In genomic region chr17:37050876-37051275, GRCm38 (mm10) we compare ENCODE assay signal across 9 mouse cellular contexts. TPM values are rescaled to one million over a fixed set of nuclear protein-coding genes. Genes with fewer than 3 reads are reported as not detected.
DNase-seq lines count a peak whose midpoint lies in the region; ATAC-seq and TF ChIP-seq lines count a peak whose summit lies in the region.
"Had no signal": no experiment of that assay in that cellular context is flagged by ENCODE, and none has a peak within 500 bp of the region (broad histone marks: within the 10 kb centered on the region; RNA-seq: fewer than 3 reads in every experiment).

No protein-coding gene starts in this region.

- peak overlapping the region; percentile 36 for H3K9ac ChIP-seq in intestine, embryonic 14.5 days (ENCODE audit: low read length)
- peak overlapping the region; percentile 98 for H3K9ac ChIP-seq in midbrain, embryonic 16.5 days (ENCODE audit: low read depth, low read length)

- H3K27me3 ChIP-seq in intestine, embryonic 14.5 days (replicated peaks; ENCODE audit: control insufficient read depth, insufficient read depth, low read length): no peaks in the 10 kb centered on the region
- H3K27me3 ChIP-seq in midbrain, embryonic 16.5 days (ENCODE audit: control insufficient read depth, insufficient read depth, low read depth, low read length): no peaks in the 10 kb centered on the region
- H3K27me3 ChIP-seq: CH12.LX had no signal

- WGBS in intestine, embryonic 14.5 days: 9% methylated on average over 27 of the region's 27 CpGs
- WGBS in midbrain, embryonic 16.5 days: 2% methylated on average over 27 of the region's 27 CpGs

- peak overlapping the region; percentile 69 for H3K4me2 ChIP-seq in intestine, embryonic 14.5 days (ENCODE audit: low read length)
- peak overlapping the region; percentile 68 for H3K4me2 ChIP-seq in midbrain, embryonic 16.5 days (ENCODE audit: low read length)

- no peaks in the 10 kb centered on the region for H3K9me3 ChIP-seq in intestine, embryonic 14.5 days (ENCODE audit: control insufficient read depth, low read length)
- H3K9me3 ChIP-seq in midbrain, embryonic 16.5 days (replicated peaks; ENCODE audit: control insufficient read depth, low read length, poor library complexity, severe bottlenecking): no peaks in the 10 kb centered on the region

- peak overlapping the region; percentile 78 for H3K4me3 ChIP-seq in gastrocnemius, adult 2 months
- peak overlapping the region; percentile 56 for H3K4me3 ChIP-seq in intestine, embryonic 14.5 days (ENCODE audit: low read depth, low read length)
- H3K4me3 ChIP-seq in midbrain, embryonic 16.5 days (ENCODE audit: low read depth, low read length): peak overlapping the region; percentile 90

- ATAC-seq in intestine, embryonic 14.5 days (replicated peaks; ENCODE audit: low FRiP score, low TSS enrichment, low read depth): peak; percentile 10; the same call in 1 of the 2 replicates
- ATAC-seq in midbrain, embryonic 16.5 days: peak; percentile 16
- ATAC-seq in cerebellum, adult (ENCODE audit: insufficient number of reproducible peaks, low FRiP score, low TSS enrichment): no peak

- intact Hi-C loops in gastrocnemius, adult 2 months (cut with DNase I): loop anchor here (5.0 kb wide), 1 partner anchor 89 kb away; no protein-coding TSS in a partner anchor

- peak overlapping the region; percentile 72 for H3K27ac ChIP-seq in gastrocnemius, adult 2 months
- H3K27ac ChIP-seq in intestine, embryonic 14.5 days (ENCODE audit: low read depth): no peak overlapping the region
- H3K27ac ChIP-seq in midbrain, embryonic 16.5 days (ENCODE audit: low read length): peak overlapping the region; percentile 90

- H3K4me1 ChIP-seq in intestine, embryonic 14.5 days (replicated peaks; ENCODE audit: control insufficient read depth, insufficient read depth, low read length): peaks cover 15% of the 10 kb centered on the region
- peaks cover 45% of the 10 kb centered on the region for H3K4me1 ChIP-seq in midbrain, embryonic 16.5 days (ENCODE audit: control insufficient read depth, insufficient read depth, low read length)

- no peak for TF ChIP-seq CTCF in gastrocnemius, adult 2 months (IDR thresholded peaks at IDR 0.05)

- no peak for DNase-seq in gastrocnemius, adult 2 months
- DNase-seq in gastrocnemius, postnatal 25 days: no peak
- DNase-seq in right cerebral cortex, postnatal 10 days (ENCODE audit: low spot score in 2 of 2): peak; percentile 55 to 66
- no peak for DNase-seq in right cerebral cortex, postnatal 25 days
- peak; percentile 63 for DNase-seq in intestine, embryonic 14.5 days (ENCODE audit: low spot score)
- DNase-seq in urinary bladder, postnatal 10 days (ENCODE audit: low spot score): no peak

- peaks cover 23% of the 10 kb centered on the region for H3K36me3 ChIP-seq in intestine, embryonic 14.5 days (ENCODE audit: control insufficient read depth, insufficient read depth, low read length)
- peaks cover 11% of the 10 kb centered on the region for H3K36me3 ChIP-seq in midbrain, embryonic 16.5 days (ENCODE audit: control insufficient read depth, insufficient read depth, low read length)

RNA-seq across cellular contexts. Expression of gene Gabbr1, which starts 5.1 kb away (rescaled TPM):
- 1 to 10 TPM; 8.5 to 9.1 TPM for total RNA-seq in gastrocnemius, adult 2 months (2021)
- 10 to 100 TPM in 1 of 2 experiments, 1 to 10 TPM in 1; 8.8 to 11.0 TPM for total RNA-seq in gastrocnemius, postnatal 25 days (2021)
- 12.6 and 13.7 TPM in 2 replicates for polyA plus RNA-seq in intestine, embryonic 14.5 days (2014; fragmentation: Nextera tagmentation; extraction: Ambion mirVana)
- 81.7 and 94.9 TPM in 2 replicates for polyA plus RNA-seq in midbrain, embryonic 16.5 days (2015; fragmentation: Nextera tagmentation; extraction: Ambion mirVana)

RNA-seq across cellular contexts. Expression of gene Mog, which starts 27.7 kb away (rescaled TPM):
- not detected for total RNA-seq in gastrocnemius, adult 2 months (2021)
- not detected for total RNA-seq in gastrocnemius, postnatal 25 days (2021)
- polyA plus RNA-seq in intestine, embryonic 14.5 days (2014; fragmentation: Nextera tagmentation; extraction: Ambion mirVana): 0.14 and 0.24 TPM in 2 replicates
- polyA plus RNA-seq in midbrain, embryonic 16.5 days (2015; fragmentation: Nextera tagmentation; extraction: Ambion mirVana): 2.0 and 3.2 TPM in 2 replicates
- total RNA-seq: CH12.LX had no signal

RNA-seq across cellular contexts. Expression of gene Olfr90, which starts 37.4 kb away (rescaled TPM):
- total RNA-seq in gastrocnemius, adult 2 months (2021): not detected
- not detected for total RNA-seq in gastrocnemius, postnatal 25 days (2021)
- polyA plus RNA-seq in intestine, embryonic 14.5 days (2014; fragmentation: Nextera tagmentation; extraction: Ambion mirVana): 0.07 TPM in 1 of 2 replicates, not detected in the other
- not detected in 2 replicates for polyA plus RNA-seq in midbrain, embryonic 16.5 days (2015; fragmentation: Nextera tagmentation; extraction: Ambion mirVana)
- total RNA-seq: CH12.LX had no signal

RNA-seq across cellular contexts. Expression of gene Olfr91, which starts 47.2 kb away (rescaled TPM):
- total RNA-seq in gastrocnemius, adult 2 months (2021): not detected
- total RNA-seq in gastrocnemius, postnatal 25 days (2021): not detected
- polyA plus RNA-seq in intestine, embryonic 14.5 days (2014; fragmentation: Nextera tagmentation; extraction: Ambion mirVana): not detected in 2 replicates
- polyA plus RNA-seq in midbrain, embryonic 16.5 days (2015; fragmentation: Nextera tagmentation; extraction: Ambion mirVana): not detected in 2 replicates
- total RNA-seq: CH12.LX had no signal

RNA-seq across cellular contexts. Expression of gene Zfp57, which starts 49.9 kb away (rescaled TPM):
- 1 to 10 TPM in 1 of 2 experiments, under 1 TPM in 1; 0.23 to 1.3 TPM for total RNA-seq in gastrocnemius, adult 2 months (2021)
- under 1 TPM; 0.78 to 0.82 TPM for total RNA-seq in gastrocnemius, postnatal 25 days (2021)
- polyA plus RNA-seq in intestine, embryonic 14.5 days (2014; fragmentation: Nextera tagmentation; extraction: Ambion mirVana): 78.3 and 85.0 TPM in 2 replicates
- polyA plus RNA-seq in midbrain, embryonic 16.5 days (2015; fragmentation: Nextera tagmentation; extraction: Ambion mirVana): 280 and 312 TPM in 2 replicates
- total RNA-seq: CH12.LX had no signal

Comparison
In these comparisons a context has a peak if more than half of its experiments do, and no peak if none do; other contexts are left out.
1. DNase-seq: peak in right cerebral cortex, postnatal 10 days (2 of 2) and intestine, embryonic 14.5 days (single experiment); none in gastrocnemius, adult 2 months (single experiment), gastrocnemius, postnatal 25 days (single experiment), right cerebral cortex, postnatal 25 days (single experiment) and urinary bladder, postnatal 10 days (single experiment).
2. Peak in every context shown above with its lines, with median percentiles within 50 percentile points of each other: H3K4me3 ChIP-seq.